Mouse (Mus musculus) cerebellum, postnatal 14 days (tissue): Measurements from ENCODE around the gene Map3k5.

Experiments
- DNase-seq, 2 experiments: peaks; one replicate each; pipeline ENCODE4 v3.0.0; 2021; ENCODE audit warnings: mixed read lengths in 2 of 2

Map3k5 gene

DNA sequence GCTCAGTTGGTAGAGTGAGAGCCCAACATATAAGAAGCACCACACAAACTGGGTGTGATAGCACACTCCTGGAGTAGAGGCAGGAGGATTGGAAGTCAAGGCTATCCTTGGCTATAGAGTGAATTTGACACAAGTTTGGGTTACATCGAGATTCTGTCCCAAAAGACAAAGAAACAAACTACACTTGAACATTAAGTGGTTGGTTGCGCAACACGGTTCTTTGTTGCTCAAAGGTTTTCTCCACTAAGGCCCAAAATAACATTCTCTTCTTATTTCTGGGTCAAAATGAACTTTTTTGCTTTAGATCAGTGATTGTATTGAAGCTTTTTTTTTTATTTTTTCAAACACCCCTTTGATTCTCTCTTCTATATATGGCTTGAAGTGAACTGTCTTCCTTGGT, 75.7 kb downstream of the Map3k5 start:
- no peak for DNase-seq

DNA sequence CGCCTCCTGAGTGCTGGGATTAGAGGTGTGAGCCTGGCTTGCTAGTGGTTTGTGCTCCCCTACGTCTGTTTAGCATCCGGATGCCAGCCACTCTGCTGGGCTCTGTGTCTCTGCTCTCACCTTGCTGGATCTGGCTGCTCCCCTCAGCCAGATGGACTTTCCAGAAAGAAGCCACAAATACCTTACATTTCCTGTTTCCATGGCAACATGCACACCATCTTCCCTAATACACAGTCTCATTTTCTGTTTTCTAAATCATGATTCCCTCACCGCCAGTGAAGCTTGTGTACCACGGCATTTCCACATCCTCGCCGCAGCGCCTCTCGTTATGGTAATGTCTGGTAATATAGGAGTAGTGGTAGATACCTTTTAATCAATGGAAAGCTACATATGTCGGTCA, 84.1 kb downstream of the Map3k5 start:
- peak; percentile 75 to 83 for DNase-seq

DNA sequence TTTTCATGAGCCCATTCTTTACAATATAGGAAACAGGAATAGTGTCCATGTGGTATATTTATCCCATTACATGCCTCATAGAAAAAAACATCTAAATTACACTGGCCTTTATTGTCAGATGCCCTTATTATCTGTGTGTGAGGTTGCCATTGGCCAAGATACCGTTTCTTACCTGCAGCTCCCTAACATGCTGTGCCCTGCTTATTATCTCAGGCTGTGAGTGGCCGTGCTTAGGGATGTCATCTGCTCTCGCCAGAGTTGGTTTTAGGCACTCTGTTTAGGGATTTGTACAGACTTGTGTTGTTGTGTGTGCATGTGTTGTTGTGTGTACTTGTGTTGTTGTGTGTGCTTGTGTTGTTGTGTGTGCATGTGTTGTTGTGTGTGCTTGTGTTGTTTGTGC, 84.5 kb downstream of the Map3k5 start:
- DNase-seq: peak; percentile 49 to 53

DNA sequence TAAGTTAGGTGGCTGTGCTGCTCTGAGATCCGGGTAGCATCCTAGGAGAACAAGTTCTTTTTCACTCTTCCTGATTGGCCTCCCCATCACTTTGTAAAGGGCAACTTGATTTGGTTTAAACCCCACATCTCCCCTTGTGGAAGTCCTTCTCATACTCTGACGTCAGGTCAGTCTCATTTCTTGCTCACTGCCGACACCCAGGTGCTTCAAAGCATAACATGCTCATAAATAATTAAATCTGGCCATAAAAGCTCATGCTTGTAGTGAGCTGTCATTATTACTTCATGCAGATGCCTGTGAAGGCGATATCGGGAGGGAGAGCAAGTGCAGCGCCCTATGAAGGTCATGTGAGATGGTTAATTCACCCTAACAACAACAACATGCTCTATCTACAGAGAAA, 87.0 kb downstream of the Map3k5 start:
- DNase-seq: no peak

DNA sequence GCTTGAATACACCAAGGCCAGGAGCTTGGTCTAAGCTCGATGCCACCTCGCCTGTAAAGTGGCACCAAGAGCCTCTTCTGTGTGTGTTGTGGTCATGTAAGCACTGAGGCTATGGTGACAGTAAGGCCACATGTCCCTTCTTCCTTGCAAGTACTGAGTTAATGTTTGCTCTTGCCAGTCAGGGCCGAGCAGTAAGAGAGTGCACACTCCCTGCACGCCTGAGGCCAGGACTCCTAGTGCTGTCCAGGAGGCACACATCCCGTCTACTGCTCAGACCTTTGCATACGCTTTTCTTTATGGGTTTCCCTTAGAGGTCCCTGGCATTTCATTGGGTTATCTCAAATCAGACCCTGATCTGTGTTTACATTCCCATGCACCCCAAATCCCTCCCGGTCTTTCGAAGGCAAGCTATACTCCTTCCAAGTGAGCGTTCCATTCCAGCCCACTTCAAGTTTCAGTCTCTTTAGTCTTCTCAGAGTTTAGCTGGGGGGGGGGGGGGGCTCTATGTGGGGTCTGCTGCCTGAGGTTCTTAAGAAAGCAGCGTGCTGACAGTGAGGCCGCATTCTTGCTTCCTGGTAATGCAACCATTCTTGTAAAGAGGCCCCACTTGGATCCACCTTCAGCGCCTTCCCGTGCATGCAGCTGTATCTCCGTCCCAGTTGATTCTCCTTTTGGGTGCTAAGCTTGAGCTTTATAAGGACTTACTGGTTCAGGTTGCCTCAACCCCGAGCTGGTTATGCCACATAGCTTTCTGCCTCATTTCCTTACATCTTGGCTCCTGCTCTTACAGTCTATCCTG, 87.6 kb downstream of the Map3k5 start:
- no peak for DNase-seq

DNA sequence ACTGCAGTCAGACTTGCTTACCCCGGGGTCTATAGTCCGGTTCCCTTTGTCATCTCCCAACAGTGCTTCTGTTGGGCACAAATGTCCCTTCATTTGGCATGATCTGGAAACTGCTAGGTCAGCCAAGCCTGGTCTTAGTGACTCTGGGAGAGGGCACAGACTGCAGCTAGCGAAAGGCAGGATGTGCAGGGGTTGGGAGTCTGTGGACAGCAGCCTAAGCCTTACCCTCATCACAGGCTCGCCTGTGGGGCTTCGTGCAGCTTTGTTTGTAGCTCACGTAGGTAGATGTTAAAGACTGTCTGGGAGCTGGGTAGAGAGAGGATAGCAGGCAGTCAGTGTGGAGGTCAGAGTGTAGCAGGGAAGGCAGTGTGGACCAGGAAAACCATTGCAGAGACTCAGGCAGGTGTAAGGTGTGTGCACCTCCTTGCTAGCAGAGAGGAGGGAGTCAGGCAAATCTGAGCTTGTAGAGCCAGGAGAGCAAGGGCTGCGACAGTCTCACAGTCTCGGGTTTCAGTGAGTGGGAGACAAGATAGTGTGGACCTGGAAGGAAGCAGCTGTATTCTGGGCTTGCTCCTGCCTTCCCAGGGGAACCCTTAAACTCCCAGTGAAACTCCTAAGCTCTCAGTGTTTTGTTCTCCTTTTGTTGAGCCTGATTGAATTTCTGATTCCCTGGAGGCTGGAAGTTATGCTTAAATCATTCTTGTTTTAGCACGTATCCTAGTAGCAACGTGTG, 88.5 kb downstream of the Map3k5 start:
- DNase-seq: peak; percentile 27 to 52

DNA sequence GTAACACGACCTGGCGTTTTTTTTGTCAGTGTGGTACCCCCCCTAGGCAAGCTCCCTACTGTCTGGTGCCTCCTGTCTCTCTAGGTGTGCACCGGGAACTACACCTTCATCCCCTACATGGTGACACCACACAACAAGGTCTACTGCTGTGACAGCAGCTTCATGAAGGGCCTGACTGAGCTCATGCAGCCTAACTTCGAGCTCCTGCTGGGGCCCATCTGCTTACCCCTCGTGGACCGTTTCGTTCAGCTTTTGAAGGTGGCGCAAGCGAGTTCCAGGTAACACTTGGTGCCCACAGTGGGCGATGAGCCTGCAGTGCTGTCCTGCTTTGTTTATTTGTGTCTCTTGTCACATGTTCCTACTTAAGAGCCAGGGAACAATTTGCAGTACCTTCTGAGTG, 89.3 kb downstream of the Map3k5 start:
- DNase-seq: peak; percentile 76 to 88

DNA sequence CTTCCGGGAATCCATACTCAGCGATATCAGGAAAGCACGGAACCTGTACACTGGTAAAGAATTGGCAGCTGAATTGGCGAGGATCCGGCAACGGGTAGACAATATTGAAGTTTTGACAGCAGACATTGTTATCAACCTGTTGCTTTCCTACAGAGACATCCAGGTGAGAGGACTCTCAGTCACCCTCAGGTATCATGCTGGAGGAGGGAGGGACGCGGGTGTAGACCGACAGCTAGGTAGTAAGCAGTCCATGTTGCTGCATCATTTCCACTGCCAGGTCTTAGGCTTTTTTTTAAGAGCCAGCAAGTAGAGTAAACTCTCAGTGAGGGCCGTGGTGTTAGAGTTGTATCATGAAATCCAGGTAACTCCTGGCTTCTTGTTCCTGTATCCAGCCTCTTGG, 90.6 kb downstream of the Map3k5 start:
- DNase-seq: no peak

DNA sequence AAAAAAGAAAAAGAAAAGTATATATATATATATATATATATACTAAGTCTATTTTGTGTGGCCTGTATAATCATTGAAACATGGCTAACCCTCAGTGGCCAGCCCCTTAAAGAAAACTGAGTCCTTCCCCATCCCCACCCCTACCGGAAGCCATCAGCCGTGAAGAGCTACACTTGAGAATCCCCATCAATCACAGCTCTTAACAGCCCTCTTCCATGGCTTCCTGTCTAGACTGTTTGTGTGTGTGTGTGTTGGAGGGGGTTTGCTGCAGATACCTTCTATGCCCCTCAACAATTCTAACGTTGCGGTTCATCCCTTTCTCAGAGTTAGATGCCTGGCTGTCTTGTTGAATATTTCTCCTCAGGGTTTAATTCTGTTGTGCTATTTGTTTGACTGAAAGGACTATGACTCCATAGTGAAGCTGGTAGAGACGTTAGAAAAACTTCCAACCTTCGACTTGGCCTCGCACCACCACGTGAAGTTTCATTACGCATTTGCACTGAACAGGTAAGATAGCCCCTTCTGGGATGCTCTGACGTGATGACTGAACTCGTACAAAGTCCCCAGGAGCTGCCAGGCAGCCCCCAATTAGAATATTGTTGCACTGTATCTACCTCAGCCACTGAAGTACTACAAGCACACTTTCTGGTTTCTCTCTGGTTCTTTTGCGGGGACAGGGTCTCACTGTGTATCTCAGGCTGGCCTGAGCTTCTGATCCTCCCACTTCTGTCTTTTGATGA, 91.7 kb downstream of the Map3k5 start:
- DNase-seq: no peak

DNA sequence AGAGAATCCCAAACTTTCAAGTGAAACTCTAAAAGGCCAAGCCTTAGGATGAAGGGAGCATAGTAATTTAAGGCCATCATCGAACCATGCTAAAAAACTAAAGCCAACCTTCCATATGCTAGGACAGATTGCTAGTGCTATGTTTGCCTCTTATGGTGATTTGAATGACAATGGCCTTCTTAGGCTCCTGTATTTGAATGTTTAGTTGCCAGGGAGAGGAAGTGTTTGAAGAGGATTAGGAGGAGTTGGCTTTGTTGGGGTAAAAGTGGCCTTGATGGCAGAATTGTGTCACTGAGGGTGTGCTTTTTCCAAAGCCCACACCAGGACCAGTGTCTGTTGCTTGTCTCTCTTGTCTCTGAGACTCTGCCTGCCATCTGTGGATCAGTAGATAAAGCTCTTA, 96.4 kb downstream of the Map3k5 start:
- DNase-seq: no peak

DNA sequence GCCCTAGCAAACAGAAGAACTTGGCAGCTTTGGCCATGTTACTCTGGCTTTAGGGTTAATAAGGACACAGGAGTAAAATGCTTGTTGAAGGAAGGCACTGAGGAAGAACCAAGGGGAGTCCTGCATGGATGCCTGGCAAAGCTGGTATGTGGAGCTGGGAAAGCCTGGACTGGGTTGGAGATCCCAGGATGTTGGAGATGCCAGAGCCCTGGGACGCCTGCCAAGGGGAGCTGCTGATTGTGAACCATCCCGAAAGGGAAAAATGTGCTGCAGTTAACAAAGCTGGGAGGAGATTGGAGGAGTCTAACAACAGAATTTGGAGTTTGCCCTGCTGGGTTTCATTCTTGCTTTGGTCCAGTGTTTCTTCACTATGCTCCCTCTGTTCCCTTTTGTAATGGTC, 97.7 kb downstream of the Map3k5 start:
- DNase-seq: peak; percentile 93 to 95

DNA sequence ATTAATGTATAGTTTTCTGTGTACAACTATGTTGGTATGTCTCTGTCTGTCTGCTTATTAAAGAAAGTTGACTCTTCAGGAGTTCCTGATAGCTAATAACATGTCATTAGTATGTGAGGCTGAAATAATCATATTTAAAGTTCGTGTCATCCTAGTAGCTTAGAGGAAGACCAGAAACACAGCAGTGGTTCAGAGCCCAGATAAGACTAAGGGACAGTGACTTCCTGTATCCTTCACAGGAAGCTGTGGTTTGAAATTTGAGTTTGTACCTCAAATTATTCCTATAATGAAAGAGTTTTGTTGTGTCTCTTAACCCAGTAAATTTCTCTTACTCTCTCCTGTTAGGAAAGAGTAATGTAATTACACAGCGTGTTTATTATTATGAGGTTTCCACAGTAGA, 102.1 kb downstream of the Map3k5 start:
- no peak for DNase-seq

DNA sequence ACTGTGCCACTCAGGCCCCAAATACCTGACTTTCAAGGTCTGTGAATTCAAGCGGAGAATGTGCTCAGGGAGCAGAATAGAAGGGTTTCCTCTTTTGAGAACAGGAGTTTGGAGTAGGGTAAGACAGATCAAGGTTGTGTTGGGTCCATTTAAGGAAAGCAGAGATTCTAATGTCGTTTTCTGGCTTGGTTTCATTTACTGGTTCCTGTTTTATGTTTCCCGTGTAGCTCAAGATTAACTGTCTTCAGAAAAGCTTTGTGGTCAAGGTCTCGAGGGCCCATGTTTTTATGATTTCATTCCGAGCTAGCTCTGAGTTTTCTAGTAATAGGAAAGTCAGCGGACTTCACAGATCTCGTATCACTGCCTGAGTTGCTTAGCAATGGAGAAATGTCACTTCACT, 102.6 kb downstream of the Map3k5 start:
- DNase-seq: no peak

DNA sequence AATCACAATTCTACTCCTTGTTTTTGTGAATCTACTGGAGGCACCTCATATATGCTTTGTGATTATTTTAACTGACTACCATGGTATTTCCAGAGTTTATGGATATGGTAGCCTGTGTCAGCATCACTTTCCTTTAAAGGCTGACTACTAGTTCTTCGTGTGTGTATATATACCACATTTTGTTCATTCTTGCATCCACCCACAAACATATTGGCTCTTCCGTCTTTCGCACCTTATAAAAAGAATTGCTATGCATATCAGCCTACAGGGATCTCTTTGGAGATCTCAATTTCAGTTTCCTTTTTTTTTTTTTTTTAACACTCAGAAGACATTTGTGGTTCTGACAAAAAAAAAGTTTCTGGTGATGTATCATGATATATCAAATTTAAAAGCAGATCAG, 105.3 kb downstream of the Map3k5 start:
- DNase-seq: no peak

DNA sequence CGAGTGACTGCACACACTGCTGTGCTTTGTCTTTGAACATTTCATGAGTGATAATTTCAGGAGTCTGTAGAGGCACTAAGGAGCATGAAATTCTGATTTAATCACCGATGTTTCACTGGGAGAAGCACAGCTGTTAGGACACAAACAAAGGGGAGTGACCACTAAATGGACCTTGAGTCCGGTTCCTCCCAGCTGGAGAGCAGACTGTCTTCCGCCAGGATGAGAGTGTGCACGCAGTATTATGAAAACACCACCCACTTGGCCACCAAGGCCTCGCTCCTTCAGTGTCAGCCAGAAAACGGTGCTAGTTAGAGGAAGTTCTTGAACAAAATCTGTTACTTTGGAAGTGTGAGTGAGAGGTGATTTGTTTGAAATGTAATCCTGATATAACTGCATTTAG, 105.8 kb downstream of the Map3k5 start:
- no peak for DNase-seq

DNA sequence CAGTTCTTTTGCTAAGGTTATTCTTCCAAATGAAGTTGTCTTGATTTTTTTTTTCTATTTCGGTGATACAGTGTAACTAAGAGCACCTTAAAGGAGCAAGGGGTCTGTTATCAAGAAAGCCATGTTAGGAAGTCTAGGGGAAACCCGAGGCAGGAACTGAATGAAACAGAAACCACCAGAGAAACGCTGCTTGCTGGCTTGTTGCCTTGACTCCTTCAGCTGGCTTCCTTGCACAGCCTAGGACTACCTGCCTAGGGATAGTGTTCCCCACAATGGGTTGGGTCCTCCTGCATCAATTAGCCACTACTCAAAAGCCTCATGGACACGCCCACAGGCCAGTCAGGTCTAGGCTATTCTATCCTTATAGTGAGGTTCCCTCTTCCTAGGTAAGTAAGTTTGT, 106.4 kb downstream of the Map3k5 start:
- DNase-seq: no peak

DNA sequence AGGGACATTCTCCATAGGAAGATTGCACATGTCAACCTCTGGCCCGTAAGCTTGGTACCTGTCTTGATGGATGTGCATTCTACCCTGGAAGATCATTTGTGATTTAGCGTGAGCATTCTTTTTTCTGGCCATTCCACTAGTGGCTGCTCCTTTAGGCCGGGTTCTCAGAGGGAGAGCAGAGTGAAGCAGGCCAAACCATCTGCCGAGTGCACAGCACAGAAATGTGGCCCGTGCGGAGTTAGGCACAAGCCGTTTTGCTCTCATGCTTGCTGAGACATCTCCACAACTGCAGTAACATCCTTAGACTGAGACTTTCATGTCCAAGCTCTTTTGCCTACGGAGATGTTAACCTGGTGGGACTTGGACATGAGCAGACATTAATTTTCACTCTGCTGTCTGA, 107.8 kb downstream of the Map3k5 start:
- peak; percentile 50 to 68 for DNase-seq

DNA sequence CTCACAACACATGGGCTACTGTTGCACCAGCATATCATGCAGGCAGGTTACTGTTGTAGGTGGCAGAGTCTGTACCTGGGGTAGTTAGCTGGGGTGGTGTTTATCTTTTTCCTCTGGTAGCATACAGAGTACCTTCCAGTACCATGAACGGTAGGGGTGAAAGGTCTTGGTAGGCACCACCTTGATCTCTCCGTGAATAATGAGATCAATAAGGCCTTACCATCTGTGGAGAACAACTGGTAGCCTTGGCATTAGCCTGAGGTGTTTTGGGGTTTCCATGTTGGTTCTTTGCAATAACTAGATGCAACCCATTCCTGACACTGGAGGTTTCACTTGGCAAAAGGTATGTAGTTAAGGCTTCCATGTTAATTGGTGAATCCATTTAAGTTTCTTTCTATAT, 109.8 kb downstream of the Map3k5 start:
- DNase-seq: no peak

DNA sequence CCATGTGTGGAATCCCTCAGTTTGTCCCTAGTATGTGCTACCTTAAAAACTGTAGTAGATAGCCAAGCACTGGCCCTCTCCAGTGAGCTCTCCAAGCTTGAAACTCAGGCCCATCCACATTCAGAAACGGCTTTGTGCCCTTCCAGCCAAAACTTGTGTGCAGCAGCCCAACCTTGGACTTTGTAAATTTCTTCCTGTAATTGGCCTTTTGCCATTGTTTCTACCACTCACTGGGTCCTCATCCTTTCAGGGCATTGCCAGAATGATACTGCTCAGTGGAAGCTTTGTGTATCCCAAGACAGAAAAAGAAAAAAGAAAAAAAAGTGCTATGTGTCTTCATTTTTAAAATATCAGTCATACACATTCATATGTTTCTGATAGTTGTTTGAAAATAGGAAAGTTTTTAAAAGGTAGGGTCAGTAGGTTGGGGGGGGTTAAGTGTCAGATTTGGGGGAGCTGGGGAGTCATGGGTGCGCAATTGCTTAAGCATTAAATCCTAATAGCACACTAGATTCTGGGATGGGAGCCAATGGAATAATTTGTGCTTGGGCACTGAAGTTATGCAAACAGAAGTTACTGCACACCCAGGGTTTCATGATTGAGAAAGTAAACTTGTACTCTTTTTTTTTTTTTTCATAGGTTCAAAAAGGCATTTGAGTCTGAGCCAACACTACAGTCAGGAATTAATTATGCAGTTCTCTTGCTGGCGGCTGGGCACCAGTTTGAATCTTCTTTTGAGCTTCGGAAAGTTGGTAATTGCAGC, 111.6 kb downstream of the Map3k5 start:
- no peak for DNase-seq

DNA sequence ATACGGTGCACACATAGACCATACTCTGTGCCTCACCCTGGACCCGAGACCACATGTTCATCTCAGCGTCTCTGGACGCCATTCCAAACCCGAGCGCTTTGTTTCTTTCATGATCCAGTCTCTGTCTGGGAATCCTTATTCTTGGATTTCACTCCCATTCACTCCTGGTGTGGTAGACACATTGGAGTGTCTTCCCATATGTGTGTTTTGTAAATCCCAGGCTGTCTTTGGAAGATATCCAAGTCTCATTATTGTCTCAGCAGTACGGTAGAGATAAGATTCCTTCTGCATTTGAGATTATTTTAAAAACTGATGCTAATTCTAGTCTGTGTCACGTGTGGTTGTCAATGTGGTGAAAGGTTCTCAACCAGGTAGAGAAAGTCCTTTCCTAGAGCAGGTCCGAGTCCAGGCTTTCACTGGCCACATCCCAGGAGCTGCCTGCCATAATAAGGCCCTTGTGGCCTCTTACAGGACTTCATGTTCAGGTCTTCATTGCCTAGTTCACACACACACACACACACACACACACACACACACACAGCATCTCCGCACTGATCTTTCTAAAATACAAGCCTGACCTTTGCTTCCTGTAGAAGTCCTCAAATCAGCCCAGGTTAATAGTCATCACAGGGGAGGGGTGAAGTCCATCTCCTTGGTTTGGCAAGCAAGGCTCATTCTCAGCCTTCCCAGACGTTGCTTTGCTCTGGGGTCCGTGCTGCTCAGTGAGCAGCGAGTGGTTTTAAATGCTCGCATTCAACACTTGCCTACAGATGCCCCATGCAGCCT, 122.8 kb downstream of the Map3k5 start:
- DNase-seq: no peak

DNA sequence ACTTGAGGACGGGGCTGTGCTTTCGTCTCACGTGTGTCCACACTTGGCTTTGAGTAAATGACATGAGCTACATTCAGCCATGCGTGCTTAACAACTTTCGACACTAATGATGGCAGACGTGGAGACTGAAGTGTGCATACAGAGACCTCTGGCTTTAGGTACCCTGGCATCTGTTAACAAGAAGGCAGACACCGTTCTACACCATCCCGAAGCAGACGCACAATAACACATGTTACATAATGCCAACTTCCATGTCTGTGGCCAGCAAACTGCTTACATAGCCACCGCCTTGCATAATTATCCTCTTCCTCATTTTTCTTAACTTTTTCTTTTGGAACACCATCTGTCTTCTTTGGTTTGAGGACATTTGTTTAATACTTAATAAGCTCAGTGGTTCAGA, 123.8 kb downstream of the Map3k5 start:
- DNase-seq: no peak

DNA sequence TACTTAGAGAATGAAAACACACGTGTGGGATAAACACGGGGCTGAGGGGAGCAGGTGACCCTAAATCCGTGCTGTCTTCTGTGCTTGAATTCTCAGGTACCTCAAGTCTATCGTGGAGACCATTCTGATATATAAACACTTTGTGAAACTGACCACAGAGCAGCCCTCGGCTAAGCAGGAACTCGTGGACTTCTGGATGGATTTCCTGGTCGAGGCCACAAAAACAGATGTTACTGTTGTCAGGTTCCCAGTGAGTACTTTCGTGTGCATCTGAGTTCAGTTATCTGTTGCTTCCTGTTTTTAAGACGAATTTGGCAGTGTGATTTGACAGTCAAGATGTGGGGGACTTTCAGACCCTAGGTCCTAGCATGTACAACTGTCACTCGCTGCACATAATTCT, 124.6 kb downstream of the Map3k5 start:
- no peak for DNase-seq
